Mouse (Mus musculus): Measurements from ENCODE around the gene Sugct. TPM values are rescaled to one million over a fixed set of nuclear protein-coding genes. Genes with fewer than 3 reads are reported as not detected.
"Not testable (repeated sequence)": the region's sequence is repeated elsewhere in the genome, so short reads cannot be mapped to it uniquely, and the experiment has no call there.

The Sugct gene
- total RNA-seq, 2 experiments from 2014 or later, result 1.7 to 3.4 TPM

DNA sequence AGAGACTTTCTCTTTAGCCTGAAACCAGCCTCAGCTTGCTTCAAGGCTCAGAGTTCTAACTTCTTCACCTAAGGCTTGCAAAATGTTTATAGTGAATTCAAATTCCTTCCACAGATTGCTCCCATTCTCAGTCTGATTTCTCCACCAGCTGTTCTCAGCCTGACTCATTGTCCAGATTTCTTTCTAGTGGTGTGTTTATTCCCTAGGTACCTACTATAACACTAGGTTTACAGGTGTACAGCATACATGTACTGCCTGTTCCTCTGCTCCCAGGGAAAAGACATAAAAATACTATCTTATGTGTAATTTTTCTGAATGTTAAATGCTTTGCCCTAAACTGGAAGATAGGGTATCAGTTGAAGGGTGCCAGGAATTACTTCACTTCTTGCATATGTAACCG lies 788.4 kb downstream of the Sugct start:
- DNase-seq (ENCODE audit: low spot score), result no peak

DNA sequence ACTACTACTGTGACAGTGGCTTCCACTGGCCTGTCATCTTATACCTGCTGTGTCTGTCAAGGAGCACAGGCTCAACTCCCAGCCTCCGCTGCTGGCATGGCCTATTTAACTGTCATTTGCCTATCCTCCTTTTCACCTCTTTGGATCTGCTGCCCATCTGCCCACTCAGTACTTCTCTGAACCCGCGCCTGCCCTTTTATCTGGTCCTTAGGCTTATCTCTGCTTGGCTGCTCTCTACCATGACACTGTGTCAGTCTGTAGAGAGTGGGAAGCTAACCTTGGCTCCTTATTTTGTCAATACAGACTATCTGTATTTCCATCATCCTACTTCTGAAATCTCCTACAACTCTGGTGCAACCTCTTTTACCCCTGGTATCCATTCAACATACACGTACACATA lies 793.9 kb downstream of the Sugct start:
- DNase-seq (ENCODE audit: low spot score), result no peak

DNA sequence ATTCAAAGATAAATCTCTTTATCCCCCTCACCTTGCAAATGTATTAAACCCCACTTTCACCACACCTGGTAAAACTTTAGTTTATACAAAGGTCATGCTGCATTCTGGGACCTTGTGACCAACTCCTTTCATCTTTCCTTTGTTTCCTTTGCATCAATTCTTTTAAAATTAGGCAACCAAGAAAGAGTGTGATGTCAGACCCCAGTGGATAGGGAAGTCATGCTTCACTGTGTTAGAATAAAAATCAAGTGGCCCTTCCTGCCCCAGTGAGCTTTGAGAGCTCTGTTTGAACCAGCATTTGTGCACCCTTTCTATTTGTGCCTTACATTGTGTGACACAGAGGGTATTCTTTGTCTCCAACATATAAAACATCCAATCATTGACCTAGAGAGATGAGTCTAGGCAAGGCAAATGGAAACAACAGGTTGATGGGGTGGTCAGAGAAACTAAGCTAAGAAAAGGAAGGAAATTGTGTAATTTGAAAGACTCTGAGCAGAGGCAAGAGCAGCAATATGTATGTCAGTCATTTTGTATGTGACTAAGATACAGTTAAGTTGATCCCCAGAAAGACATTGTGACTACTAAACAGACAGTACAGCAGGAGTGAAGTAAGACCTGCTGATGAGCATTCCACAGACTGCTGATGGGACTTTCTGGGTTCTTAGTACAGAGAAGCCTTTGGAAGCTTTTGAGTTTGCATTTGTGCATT lies 797.1 kb downstream of the Sugct start:
- DNase-seq (ENCODE audit: low spot score), result no peak

DNA sequence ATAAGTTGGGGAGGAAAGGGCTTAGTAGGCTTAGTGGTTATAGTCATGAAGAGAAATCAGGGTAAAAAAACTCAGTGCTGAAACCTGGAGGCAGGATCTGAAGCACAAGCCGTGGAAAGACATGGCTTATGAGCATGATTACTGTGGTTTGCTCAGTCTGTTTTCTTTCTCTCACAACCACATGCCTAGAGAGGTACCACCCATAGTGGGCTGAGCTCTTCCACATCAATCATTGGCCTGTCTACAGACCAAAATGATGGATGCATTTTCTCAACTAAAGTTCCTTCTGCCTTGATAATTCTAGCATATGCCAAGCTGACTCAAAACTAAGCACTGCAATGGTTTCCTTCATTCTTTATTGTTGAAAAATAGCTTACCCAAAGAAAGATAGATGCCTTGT lies 817.3 kb downstream of the Sugct start:
- no peak for DNase-seq (ENCODE audit: low spot score)

DNA sequence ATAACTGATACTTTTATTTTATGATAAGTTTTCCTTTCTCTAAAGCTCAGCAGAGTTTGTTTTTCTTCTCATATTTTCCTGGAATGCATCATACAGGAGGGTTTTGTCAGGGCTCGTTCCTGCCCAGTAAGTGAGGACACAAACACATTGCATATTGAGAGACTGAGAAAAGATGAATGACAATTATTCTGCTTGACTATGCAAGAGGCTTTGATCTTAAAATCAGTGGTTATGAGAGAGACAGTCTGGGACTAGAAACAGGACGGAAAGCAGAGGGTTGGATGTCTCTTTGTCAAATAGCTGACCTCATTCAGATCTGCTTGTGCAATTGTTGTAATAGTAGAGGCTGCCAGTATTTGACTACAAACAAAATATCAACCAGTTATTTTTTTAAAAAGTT lies 835.4 kb downstream of the Sugct start:
- DNase-seq (ENCODE audit: low spot score), result no peak

DNA sequence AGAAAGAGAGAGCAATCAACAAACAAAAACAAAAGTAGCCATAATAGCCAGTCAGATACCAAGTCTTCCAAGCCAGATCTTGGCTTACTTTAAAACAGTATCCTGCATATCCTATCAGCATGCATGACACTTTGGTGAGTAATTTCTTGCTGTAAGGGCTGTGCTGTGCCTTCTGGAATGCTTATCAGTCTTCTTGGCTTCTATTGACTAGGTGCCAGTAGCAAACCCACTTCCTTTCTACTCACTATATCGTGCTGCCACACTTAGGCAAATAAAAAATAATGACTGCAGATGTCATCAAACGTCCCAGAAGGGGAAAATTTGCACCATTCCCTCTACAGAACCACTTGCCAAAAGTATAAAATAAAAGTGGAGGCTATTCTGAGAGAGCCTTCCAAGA lies 848.1 kb downstream of the Sugct start:
- no peak for DNase-seq (ENCODE audit: low spot score)

DNA sequence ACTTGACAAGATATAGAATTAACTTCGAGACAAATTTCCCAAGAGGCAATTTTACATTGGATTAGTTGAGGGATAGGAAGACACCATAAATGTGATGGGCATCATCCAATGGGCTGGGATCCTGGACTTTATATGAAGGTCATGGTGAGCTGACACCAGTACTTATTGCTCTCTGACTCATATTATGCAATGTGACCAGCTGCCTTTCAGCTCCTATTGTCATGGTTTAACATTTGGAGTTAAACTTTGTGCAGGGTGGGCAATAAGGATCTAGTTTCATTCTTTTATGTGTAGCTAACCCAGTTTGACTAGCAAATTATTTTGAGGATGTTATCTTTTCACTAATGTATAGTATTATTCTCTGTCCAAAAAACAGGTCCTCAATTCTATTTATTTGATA lies 854.4 kb downstream of the Sugct start:
- DNase-seq (ENCODE audit: low spot score), result no peak

DNA sequence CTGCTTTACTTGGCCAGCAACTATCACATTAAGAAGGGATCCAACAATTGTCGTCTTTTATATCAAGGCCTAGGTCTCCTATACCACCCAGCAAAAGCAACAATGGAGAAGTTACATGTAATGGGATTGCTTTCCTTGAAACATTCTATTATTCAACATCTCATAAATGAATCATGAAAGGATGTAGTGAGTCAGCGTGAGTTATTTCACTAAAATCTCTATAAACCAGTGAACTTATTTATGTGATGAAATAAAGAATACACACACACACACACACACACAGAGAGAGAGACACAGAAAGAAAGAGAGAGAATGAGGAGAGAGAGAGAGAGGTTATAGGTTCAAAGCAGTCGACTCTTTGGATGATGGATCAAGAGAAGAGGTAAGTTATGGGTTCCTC lies 856.9 kb downstream of the Sugct start:
- DNase-seq (ENCODE audit: low spot score), result no peak

DNA sequence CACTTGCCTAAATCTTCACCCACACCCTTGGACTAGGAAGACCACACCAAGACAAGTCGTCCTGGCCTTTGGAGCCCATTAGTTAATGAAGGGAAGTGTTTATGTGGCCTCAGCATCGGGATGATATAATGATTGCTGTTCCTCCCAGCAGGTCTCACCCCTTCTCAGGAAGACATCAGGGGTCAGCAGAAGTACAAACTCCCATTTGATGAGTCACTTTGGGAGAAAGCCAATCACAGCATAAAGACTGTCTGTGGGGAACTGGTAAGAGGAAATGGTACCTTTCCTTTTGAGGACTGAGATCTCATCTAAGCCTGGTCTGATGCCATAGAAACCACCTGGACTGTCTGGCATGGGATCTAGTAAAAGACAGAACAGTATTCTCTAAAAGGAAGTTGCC lies 860.2 kb downstream of the Sugct start:
- DNase-seq (ENCODE audit: low spot score), result no peak

DNA sequence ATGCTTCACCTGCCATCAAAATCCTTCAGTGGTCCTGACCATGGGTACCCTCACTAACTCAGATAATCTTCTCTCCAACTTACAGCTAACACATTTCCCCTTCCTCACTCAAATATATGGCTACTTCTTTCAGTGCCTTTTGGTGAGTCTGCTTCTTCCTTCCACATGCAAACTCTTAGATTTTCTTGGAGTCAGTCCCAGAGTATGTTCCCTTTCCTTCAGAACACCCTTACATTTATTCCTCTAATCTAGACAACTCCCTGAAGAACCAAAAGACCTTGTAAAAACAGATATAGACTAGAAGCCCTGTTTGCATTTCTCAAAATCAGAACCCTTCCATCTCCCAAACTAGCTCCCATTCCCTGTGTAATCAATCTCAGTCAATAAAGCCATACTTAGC lies 862.3 kb downstream of the Sugct start:
- no peak for DNase-seq (ENCODE audit: low spot score)

DNA sequence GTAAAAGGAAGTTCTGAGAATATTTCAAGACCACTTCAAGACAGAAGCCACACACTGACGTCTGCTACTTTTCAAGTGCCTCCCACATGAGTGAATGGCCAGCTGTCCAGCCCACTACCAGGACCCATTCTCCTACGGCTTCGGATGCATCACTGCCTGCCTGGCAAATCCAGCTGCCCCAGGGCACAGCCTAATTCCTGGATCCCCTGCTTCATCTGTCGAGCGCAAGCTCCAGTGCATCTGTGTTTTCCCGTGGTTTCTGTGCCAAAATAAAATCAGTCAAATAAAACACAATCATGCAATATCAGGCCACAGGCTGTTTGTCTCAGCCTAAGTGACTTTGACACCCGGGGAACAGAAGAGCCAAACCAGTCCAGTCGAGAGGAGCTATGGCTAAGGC lies 863.5 kb downstream of the Sugct start:
- DNase-seq (ENCODE audit: low spot score), result no peak

DNA sequence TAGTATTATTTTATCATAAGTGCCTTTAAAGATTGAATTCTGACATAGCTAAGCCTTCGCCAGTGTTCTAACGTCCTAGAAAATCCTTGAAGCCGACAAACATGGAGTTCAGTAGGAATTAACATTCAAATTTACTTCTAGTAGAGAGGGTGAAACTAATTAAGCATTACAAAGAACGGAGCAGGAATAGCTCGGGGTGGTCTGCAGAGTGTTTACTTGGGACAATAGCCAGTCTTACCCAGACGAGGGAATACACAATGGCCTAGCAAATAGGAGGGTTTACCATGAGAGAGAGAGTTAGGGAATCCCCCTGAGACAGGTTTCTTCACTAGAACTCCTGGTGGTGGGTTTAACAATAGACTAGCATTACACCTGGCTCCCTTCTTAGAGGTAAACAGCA lies 865.1 kb downstream of the Sugct start:
- not testable (repeated sequence) for DNase-seq (ENCODE audit: low spot score)

DNA sequence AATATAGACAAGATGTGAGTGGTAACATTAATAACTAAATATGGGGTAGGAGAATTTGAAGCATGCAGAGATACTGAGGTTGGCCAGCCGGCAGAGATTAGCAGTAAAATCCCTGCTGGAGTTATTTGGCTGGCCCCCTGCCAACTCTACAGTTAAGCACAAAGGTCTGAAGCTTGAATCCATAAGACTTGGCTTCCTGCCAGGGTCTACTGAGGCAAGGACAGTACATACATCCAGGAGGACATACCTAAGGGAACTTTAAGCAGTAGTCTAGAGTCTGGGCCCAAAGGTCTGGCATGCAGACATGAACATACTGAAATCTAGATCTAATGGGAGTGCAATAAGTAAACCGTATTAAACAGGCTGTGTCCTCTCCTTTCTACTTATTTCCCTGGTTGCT lies 865.8 kb downstream of the Sugct start:
- DNase-seq (ENCODE audit: low spot score), result no peak

DNA sequence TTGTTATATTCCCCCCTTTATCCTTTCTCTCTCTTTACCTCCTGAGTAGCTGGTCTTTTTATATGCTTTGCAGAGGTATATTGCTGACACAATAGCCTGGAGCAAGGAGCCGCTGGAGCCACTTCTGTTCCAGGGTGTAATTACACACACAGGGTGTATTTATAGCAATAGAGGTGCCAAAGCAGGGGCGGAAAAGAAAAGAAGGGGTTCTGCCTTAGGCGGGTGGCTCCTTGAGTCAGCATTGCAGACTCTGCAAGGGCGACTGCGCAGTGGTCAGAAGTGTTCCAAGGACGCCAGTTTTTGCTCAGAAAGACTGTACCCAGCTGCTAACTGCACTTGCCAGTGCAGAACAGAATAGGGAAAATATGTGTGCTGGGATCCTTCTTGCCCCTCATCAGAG lies 869.7 kb downstream of the Sugct start:
- no peak for DNase-seq (ENCODE audit: low spot score)

DNA sequence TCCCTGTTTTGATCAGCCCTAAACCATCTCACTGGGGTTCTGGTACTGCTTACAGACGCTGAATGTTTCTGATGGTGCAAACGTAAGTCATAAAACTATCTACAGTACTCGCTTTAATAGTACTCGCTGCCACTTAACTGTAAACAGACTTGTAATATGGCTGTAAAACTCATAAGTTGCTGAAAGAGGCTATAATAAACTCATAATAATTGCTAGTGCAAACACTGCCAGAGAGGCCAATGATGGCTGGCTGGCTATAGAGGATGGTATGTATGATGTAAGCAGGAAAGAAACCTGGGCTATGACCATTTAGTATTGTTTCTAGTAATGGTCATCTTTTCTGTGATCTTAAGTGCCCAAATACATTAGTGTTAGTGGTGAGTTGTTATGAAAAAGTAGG lies 873.6 kb downstream of the Sugct start:
- DNase-seq (ENCODE audit: low spot score), result no peak

DNA sequence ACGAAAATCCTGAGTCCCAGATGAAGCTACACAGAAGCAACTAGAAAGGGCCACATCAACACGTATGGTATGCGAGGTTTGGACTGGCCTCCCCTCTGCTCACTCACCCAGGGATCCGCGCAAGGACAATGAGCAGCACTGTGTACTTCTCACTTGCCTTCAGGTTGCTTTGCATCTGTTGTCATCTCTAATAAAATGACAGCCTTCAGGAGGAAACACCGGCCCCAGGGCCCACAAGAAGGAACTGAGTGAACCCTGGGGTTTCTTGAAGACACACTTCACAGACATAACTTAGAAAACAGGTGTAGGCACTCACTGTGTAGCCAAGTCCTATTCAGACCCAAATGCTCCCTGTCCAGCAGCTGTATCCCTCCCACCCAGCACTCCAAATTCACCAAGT lies 877.9 kb downstream of the Sugct start:
- no peak for DNase-seq (ENCODE audit: low spot score)

DNA sequence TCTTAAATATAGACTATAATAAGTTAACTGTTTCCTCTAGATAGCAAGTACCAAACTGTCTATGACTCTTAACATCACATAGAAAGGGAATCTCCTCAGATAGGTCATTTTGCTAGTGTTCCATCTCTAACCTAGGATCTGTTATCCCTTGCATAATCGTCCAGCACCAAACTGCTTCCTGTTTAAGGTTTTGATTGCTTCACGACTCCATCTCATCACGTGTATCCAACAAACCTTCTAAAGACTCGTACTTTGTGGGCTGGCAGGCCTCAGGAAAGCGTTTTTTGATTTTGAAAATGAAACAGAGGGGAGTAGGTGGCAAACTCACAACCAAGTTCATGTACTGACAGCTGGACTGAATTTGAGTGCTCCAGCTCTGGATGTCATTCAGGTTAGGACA lies 878.6 kb downstream of the Sugct start:
- no peak for DNase-seq (ENCODE audit: low spot score)

DNA sequence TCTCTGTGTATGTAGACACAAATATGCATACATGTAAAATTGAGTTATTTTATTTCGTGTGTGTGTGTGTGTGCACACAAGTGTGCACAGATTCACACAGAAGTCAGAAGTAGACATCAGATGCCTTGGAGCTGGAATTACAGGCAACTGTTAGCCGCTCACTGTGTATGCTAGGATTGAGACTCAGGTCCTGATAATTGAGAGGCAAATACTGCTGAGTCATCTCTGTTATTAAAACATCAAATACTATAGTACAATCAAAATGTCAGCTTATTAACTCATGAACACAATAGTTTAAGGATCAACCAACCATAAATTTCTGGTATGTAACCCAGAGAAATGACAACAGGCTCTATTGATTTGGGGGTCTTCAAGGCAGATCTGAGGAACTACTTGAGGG lies 883.1 kb downstream of the Sugct start:
- DNase-seq (ENCODE audit: low spot score), result no peak

Other genes with a start within 250 kb of the Sugct start
- gene Mplkip, start 361 bp downstream of the Sugct start, total RNA-seq (2021), result 1 to 10 TPM; 5.2 to 6.1 TPM
- gene Cdk13, start 109.5 kb upstream of the Sugct start, total RNA-seq (2021), result 10 to 100 TPM; 18.6 to 19.6 TPM
- gene Rala, start 248.7 kb upstream of the Sugct start, total RNA-seq (2021), result 10 to 100 TPM; 24.0 to 31.6 TPM

Measured in gastrocnemius, adult 18-20 months (tissue).